Mouse (Mus musculus) layer of hippocampus, adult 9-11 months (tissue): ENCODE data around the gene Arhgef17.

Experiments used
- DNase-seq: peaks from one replicate; pipeline ENCODE4 v3.0.0; 2022

Arhgef17 gene

DNA sequence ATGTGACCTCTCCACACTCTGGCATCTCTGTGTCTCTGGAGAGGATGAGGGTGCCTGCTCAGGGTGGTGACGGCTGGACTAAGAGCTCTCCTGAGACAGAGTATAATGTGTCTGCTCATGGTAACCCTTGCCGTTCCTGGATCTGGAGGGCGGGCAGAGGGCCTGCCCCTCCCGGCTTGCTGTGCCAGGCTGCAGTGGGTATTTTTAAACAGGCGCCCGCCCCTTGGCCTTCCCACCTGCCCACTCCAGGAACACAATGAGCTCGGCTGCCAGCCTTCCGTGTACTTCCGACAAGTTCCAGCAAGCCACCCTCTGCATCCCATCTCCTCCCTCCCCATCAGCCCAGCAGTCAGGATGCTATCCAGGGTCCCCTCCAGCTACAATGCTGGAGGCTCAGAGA, 20.1 kb downstream of the Arhgef17 start:
- DNase-seq: no peak

DNA sequence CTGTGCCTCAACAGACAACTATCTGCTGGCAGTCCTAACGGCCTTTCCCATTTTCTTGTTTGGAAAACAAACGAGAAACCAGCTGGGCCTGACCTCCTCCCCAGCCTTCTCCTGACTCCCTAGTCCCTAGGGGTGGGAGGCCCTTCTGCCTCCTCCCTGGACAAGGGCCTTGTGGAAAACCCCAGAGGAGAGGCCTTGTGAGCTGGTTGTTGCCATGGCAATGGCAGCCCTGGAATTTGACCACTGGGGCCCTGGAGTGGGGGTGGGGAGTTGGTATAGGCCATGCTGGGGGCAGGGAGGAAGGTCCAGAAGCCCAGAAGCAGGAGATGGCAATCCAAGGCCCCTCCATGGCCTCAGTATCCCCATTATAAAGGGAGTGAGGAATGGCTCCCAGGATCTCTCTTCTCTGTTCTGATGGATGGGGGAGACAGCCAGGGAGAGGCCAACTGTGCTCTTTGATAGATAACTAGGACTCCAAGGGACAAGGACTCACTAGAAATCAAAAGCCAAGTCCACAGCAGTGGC, 20.6 kb downstream of the Arhgef17 start:
- DNase-seq: no peak

- DNase-seq: no peak
Measured at GRCm38 (mm10) chr7:100908567-100908966, 23.3 kb downstream of the Arhgef17 start.

DNA sequence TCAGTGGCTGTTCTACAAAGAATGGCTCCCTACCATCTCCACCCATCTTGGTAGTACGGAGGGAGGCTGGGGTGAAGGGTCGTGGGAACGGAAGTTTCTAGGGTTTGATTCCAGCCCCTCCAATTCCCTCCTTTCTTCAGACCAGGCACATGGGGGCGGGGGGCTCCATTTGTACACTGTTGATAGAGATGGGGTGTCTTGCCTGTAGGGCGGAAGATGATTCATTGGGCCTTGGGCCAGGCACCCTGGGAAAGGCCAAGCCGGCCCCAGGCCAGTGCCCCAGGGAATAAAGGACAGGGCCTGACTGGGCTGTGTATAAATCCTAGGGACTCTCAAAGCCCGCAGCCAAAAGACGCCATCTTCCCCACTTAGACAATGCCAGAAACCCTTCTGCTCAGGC, 23.8 kb downstream of the Arhgef17 start:
- DNase-seq: no peak

- DNase-seq: peak; percentile 66
Measured at GRCm38 (mm10) chr7:100907231-100907630, 24.7 kb downstream of the Arhgef17 start.

DNA sequence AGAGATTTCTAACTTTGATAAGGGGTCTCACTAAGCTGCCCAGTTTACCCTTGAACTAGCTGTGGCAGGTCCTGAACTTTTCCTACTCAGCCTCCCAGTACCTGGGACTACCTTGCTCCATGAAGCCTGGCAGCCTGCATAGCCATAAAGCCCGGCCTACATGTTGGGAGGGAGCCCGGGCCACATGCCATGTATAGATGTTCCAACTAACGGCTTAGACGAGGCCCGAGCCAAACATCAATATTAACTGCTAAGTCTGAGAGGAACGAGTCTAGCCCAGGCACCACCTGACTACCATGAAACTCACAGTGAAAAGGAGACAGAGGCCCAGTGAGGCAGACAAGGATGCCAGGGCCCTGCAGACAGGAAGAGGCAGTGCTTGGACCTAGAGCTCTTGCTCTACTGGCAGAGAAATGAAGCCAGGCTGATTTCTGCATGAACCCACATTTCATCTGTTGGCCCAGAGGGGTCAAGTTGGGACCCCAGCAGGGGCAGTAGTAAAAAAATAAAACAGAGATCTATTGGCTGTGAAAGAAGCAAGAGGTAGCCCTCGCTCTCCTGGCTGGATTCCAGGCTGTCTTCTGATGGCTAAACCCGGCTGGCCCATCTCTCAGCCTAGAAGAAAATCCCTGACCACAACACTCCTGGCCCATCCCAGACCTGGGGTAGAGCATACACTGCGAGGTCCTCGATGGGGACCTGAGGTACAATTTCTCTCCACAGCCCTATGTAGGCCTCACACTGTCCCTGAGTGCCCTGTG, 25.7 kb downstream of the Arhgef17 start:
- no peak for DNase-seq

- DNase-seq: no peak
Measured at GRCm38 (mm10) chr7:100905037-100905436, 26.9 kb downstream of the Arhgef17 start.

- DNase-seq: no peak
Measured at GRCm38 (mm10) chr7:100904612-100905011, 27.3 kb downstream of the Arhgef17 start.

- DNase-seq: no peak
Measured at GRCm38 (mm10) chr7:100902451-100903137, 29.3 kb downstream of the Arhgef17 start.

DNA sequence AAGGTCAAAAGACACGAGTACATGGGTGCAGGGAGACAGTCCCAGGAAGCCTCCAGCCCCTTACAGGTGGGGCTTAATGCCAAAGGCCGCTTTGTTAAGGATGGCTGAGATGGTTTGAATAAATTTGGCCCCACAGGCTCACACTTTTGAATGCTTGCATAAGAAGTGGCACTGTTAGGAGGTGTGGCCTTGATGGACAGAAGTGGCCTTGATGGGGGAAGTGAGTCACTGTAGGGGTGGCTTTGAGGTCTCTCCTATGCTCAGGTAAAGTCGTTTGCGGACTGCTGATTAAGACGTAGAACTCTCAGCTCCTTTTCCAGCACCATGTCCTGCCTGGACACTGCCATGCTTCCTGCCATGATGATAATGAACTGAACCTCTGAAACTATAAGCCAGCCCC, 34.1 kb downstream of the Arhgef17 start:
- no peak for DNase-seq

- DNase-seq: no peak
Measured at GRCm38 (mm10) chr7:100894833-100895226, 37.1 kb downstream of the Arhgef17 start.

- DNase-seq: peak; percentile 58
Measured at GRCm38 (mm10) chr7:100894057-100894832, 37.7 kb downstream of the Arhgef17 start.

DNA sequence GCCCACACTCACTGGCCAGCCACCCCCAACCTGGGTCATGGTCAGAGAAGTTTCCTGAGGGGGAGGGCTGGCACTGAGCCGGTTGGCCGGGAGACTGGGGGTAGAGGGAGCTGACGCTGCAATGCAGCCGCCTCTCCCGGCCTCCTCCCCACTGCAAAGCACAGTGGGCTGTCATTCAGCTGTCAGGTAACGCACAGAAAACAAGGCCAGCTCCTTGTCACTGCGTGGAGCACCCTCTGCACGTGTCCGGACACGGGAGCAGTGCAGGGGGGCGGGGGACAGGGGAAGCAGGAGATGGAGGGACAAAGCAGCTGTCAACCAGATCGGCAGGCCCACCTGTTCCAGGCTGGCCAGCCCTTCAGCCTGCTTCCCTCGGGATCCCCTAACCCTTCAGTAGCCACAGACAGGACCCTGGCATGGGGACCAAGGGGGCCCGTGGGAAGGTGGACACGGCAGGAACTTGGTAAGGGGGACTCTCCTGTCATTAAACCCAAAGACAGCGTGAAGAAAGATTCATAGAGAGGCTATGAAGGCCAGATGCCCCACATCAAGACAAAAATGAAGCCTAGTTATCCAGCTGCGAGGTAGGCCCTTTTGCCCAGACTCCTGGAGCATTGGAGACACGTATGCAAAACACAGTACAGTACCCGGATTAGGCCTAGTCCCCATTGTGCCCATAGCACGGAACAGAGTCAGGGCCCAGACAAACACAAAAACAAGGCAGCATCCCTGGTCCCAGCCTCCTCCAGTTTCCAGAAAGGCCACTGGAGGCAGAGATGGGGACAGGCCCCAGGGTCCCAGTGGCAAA, 38.5 kb downstream of the Arhgef17 start:
- DNase-seq: no peak

- DNase-seq: no peak
Measured at GRCm38 (mm10) chr7:100886535-100886934, 45.4 kb downstream of the Arhgef17 start.

GRCm38 (mm10) chr7:100884460-100884859, 47.4 kb downstream of the Arhgef17 start:
- DNase-seq: no peak

- DNase-seq: no peak
Measured at GRCm38 (mm10) chr7:100881950-100882349, 50.0 kb downstream of the Arhgef17 start.

DNA sequence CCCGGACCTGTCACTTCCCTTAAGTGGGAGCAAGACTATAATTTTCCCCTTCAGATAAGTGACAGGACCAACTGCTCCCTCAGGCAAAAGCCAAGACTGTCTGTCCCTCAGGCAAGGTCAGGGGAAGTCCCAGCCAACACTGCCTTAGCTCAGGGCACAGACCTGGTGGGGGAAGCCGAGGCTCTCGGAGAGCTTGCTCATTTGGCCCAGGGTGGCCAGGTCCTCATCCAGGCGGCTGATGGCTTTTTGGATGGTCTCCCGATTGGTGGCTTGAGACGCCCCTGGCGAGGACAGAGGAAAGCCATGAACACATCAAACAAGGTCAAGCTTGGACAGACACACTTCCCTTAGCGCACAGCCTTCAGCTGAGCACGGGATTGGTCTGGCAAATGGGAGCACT, 50.4 kb downstream of the Arhgef17 start:
- no peak for DNase-seq

- DNase-seq: no peak
Measured at GRCm38 (mm10) chr7:100879595-100879994, 52.3 kb downstream of the Arhgef17 start.

- no peak for DNase-seq
Measured at GRCm38 (mm10) chr7:100876771-100877170, 55.1 kb downstream of the Arhgef17 start.

GRCm38 (mm10) chr7:100876293-100876692, 55.6 kb downstream of the Arhgef17 start:
- DNase-seq: no peak

GRCm38 (mm10) chr7:100875822-100876221, 56.1 kb downstream of the Arhgef17 start:
- DNase-seq: no peak

- no peak for DNase-seq
Measured at GRCm38 (mm10) chr7:100873197-100873596, 58.7 kb downstream of the Arhgef17 start.

- DNase-seq: no peak
Measured at GRCm38 (mm10) chr7:100871892-100872291, 60.0 kb downstream of the Arhgef17 start.
